Mouse (Mus musculus): ENCODE measurements around the gene Gm45837.
A peak's percentile ranks its signal among the peaks of the same experiment; 100 is the strongest.

Gm45837 gene

DNA sequence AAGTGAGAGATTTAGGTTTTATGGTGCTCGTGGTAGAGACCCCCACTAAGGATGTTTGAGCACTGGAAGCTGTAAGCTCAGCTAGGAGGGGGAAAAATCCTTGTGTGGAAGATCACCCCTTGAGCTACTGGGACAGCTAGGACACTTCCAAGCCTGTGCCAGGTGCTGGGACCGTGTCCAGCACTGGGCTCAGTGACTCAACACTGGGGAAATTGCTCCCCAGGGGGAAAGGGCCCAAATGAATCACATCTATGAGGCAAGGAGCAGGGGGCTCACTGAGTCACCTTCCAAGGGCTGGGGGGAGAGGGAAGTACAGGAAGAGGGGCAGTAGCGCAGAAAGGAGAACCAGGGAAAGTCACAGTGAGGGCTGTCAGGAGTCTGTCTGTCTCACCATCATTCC is 39.2 kb downstream of the Gm45837 start:
- DNase-seq, result no peak

DNA sequence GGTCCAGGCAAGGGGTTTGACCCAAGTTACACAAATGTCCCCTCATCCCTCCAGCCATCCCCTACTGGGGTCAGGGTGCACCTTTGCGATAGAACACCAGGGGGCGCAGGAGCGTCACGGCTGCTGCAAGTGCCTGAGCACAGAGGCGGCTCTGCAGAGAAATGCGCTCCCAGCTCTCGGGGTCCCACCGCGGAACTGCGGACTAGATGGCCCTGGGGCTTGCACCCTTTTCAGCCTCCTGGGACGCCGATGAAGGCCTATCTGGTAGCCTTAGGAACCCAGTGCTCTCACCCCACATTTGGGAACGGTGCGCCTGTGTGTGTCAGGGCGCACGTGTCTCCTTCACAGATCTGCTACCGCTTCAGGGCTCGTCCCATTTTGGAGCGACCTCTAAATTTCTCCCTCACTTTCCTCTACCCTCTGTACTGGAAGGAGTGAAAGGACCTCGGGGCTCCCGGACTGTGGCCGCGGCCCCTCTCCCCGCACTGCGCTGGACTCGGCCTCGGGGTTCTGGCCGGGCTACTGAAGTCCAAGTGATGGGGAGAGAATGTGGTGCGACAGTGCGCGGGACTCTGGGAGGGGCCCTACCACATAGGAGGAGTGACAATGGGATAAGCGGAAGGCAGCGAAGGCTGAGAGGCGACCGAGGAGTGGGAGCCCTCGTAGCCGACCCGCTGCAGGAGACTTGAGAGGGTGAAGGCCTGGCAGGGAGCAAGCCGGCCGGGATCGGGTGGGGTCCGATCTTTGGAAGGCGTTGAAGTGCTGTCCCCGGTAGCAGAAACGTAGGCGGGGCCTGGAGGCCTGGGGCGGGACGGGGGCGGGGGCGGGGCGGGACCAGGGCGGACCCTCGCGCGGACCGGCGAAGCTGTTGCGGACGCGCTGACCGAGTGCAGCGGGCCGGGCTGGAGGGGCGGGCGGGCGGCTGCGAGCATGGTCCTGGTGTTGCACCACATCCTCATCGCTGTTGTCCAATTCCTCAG is 40.0 kb downstream of the Gm45837 start:
- DNase-seq, result peak; percentile 90

DNA sequence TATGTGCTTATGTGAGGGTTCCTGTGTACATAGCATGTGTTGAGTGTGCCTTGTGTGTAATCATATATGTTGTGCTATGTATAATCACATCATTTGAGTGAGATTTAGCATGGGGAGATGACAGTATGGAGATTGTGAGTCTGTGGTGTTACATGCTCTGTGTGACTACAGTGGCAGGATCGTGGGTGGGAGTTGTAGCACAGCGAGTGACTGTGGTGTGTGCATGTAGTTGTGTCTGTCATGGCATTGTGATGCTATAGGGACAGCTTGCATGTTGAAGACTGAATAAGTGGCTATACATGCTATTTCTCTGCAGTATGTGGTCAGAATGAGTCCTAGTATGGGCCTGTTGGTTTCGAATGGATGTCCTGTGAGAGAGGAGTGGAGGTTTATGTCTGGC is 42.0 kb downstream of the Gm45837 start:
- no peak for DNase-seq

DNA sequence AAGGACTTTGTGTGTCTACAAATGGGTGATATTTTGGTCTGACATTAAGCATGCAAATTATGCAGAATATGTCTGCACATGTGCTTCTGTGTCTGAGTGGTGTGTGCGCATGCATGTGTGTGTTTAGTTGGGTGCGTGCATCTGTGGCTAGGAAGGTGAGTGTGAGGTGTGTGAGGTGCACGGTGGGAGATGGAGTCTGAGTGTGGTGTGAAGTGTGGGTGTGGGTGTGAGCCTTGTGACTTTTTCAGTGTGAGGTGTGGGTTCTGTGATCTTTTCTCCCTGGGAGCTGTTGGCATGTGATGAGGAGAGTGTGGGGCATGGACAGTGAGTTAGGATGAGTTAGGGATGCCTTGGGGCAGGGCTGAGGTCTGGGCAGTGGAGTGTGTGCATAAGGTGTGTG is 42.6 kb downstream of the Gm45837 start:
- DNase-seq, result no peak

DNA sequence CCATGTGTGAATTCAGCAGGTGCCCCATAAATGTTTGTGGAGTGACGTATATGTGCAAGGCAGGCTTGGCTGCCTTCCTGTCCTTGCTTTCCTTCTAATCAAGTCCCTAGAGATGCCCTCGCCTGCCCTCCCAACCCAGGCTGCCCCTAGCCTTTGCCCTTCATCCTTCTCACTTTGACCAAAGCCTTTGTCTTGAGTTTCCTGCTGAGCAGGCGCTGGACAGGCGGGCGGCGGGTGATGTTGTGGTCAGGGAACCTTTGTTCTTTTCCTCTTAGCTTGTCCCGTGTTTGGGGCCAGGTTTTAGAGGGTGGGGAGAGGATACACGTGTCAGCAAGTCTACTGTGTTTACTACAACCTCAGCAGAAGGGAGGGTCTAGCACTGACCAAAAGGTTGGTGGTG is 43.0 kb downstream of the Gm45837 start:
- no peak for DNase-seq

DNA sequence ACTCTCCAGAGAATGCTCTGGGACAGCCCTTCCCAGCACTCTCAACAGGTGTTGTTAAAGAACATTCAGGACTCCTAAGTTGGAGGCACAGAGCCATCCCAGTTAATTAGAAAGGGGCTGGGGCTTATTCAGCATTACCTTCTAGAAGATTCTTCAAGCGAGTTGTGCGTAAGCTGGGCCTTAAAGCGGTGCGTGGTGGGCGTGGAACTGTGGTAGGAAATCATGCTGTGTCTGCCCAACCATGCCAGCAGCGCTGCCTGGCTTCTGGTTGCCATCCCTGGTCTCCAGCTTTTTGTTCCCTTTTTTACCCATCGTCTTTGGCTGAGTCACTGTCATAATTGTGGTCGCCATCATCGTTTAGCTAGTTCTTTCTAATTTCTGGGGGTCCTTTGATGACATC is 43.8 kb downstream of the Gm45837 start:
- DNase-seq, result no peak

DNA sequence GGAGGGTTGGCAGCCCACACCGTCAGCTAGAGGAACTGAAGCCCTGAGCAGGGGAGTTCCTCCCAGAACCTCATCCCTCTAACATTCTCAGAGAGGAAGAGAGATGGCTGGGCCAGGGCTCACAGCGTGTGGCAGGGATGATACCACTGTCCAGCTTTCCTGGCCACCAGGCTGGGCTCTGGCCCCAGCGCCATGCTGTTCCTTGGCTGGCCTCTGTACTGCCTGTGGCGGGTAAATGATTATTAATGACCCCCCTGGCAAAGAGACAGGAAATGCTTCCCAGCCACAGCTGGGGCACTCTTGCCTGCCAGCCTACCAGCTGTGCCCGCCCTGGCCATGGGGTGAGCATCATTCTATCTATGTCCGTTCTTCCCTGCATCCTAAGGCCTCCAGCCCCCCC is 44.5 kb downstream of the Gm45837 start:
- no peak for DNase-seq

DNA sequence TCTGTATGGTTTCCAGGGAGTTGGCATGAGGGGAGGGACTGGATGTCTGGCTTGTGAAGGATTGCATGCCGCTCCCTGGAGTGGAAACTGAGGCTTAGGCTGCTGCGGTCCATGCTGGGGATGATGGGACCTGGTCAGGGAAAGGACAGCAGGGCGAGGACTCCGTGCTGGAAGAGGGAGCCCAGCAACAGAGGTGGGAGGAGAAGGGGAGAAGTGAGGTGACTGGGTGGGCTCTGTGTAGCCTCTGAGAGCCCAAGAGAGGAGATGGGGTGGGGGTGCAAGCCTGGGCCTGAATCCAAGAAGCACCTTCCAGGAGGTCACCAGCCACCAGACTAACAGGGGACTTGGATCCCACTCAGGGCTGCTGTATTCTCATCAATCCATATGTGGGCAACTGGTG is 45.6 kb downstream of the Gm45837 start:
- no peak for DNase-seq

DNA sequence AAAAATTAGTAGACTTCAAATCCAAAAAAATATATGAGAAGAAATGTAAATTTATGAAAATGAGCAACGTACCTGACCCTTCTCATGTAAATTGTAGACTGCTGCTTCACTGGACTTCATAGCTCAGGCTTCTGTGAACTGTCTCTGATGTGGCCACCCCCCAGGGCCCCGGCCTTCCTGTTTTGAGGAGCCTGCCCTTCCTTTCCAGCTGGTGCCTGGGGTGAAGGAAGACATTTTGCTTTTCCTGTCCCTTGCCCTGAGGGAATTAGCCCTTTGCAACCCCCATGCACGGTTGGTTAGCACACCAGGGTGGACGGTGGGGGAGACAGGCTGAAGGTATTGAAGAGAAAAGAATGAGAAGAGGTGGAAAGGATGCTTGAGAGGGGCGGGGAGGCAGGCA is 46.1 kb downstream of the Gm45837 start:
- DNase-seq, result no peak

DNA sequence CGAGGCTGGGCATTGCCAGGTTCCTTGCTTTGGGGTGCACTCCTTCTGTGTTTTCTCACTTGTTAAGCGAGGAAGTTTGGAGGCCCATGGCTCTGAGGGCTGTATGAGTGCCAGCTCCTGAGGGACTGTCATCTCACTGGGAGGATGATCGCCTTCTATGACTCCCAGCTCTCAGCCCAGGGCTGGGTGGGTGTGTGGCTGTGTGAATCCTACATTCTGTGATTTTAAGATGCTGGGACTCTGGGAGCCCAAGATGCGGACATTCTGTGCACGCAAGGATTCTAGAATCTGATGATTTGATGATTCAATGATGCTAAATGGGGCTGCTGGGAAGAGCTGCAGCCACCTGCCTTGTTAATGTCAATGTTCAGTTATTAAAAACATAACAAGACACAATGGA is 46.6 kb downstream of the Gm45837 start:
- DNase-seq, result no peak

DNA sequence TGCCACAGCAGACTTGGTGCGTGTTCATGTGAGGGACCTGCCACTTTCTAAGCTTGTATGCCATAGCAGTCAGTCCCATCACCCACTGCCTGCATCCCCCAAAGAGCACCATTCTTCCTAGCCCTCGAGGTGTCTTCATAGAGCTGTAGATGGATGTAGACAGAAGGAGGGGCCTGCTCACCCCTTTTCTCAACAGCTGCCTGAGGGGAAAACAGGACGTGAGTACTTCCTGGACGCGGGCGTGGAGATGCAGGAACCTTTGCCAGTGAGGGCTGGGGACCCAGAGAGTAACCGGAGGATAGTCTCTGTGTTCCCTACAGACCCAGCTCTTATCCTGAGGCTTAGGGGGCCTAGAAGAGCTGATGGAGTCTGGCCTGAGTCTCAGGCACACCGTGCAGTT is 47.1 kb downstream of the Gm45837 start:
- peak; percentile 35 for DNase-seq

DNA sequence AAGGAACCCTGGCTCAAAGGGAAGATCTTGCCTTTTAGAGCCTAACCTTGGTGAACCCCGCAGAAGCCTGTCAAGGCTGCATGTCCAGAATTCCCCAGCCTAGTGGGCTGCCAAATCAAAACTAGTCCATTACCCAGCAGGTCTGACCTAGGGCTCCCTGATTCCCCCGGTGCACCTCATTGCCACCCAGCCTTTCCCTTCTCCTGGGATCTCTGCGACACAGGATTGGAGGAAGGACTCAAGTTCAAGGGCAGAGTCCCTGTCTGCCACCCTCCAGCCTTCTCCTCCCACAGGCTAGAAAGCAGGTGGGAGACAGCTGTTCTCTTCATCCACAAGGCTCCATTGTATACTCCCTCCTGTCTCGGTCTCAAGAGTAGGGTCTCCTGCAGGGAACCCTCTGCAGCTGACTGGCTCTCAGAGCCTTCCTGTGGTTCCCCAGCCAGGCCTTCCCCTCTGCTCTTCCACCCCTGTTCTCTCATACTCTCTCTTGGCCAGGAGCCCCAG is 47.6 kb downstream of the Gm45837 start:
- DNase-seq, result no peak

DNA sequence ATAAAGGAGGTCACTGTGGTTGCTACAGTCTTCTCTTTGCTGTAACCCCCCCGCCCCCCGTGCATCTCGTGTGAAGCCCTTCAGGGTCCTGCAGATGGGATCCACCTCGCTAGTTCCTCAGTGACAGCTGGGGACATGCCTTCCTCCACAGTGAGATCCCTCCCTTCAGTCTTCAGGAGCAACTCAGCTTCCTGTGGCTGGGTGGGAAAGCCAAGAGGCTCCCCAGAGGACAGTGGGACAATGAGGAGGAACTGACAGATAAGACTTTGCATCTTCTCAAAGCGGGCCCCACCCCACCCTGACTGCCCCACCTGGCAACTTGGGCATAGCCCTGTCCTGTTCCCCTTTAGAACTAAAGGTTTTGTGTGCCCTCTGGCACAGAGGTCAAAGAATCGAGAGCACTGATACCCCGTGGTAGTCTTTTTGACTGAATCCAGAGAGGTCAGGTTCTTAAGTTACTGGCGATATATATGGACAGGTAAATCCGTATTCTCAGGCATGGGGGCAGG is 48.7 kb downstream of the Gm45837 start:
- DNase-seq, result no peak

DNA sequence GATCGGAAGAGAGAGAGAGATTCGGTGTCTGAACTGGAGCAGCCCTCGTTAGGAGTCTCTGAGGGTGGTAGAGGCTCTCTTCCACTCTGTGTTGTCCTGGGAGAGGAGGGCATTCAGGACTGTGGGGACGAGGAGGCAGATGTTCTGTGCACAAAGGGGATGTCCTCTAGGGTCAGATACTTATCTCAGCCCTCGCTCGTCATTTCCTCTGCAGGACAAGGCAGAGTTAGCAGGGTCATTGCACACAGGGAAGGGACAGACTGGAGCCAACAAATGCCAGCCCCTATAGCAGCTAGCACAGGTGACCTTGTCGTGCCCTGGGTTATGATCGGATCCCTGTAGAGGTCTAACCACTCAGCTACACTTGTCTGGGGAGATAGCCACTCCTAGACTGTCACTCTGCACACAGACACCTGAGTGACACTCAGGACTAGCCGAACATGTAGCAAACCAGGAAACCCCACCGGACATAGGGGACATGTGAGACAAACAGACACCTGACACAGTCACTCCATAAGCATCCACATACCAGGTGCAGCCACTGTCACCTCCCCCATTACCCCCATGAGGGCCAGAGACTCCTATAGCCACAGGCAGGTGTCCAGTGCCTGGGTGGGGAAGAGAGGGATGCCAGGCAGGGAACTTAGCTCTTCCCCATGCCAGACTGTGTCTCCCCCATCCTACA is 49.4 kb downstream of the Gm45837 start:
- no peak for DNase-seq

DNA sequence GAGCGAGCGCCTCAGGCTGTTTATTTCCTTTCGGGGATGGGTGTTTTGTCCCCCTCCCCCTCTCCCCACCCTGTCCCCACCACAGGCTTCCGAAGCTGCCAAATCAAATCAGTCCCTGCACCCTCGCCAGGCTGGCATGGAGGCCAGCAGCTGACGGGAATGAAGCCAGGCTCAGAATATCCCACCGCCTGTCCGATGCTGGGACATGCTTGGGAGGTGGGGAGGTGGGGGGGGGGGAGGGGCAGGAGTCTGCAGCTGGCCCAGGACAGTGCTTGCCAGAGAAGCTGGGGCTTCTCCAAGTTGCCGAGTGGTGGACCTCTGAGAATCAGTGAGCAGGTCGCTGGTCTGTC is 49.9 kb downstream of the Gm45837 start:
- no peak for DNase-seq

DNA sequence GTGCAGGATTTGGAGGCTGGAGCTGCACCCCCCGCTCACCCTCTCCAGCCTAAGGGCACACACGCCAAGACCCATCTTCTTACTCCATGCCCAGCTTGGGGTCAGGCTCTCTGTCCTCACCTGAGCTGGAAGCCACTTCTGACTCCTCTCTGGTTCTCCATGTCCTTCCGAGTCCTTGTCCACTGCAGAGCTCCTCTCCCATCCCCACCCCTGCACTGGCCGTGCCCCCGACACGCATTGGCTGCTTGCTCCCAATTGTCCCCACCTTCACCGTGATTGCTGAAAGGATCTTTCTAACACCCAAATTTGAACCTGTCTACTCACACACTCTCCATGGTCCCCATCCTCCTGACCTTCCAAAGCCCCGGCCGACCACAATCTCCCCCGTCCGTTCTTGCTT is 50.9 kb downstream of the Gm45837 start:
- DNase-seq, result no peak

DNA sequence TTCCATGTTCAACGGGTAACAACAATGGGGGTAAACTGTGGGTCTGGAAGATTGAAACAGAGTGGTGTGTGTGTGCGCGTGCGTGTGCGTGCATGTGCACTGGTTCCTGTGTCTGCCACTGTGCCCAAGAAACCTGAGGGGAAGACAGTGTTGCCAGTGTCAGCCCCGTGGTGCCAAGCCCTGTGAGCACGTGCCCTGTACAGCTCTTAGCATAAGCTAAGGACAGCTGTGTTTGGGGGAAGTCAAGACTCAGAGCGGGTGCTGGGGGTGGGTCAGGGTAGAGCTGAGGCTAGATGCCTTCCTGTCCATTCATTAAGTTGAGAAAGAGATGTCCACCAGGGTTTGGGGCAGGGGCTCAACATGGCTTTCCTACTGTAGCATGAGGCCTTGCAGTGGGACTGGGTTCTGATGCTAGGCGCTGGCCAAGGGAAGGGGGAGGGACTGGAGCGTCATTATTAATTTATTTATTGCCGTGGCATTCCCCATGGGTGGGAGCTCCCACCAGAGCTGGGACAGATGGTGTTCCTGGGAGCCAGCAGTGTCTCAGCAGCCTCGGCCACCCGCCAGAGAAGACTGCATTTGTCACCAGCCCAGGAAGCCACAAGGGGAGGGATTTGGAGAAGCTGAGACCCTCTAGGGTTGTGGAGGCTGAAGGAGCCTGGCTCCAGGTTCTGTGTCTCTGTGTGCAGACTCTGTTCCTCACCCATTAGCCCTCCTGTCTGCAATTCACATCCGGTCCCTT is 51.8 kb downstream of the Gm45837 start:
- DNase-seq, result no peak

DNA sequence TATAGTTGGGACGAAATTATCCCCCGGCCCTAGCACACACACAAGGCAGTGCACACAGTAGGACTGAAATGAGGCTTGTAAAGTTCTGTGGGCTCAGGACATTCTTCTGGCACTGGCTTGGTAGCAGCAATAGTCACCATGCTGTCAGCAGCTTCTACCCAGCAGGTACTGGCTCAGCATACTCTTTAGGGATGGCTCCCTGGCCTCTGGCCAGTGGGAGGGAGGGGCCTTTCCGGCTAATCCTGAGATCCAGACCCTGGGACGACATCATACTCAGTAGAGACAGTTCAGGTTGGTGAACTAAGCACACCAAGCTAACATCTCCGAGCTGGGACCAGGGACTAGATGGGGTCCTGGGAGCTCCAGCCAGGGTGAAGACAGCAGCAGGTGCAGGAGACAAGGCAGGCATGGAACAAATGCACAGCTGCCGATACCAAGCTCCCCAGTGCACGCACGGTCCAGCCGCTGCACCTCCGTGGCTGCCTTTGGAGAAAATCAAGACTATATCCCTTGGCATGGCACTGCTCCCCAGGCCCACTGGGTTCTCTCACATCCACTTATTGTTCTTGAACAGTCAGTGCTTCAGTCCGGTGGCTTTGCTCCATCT is 53.1 kb downstream of the Gm45837 start:
- DNase-seq, result no peak

DNA sequence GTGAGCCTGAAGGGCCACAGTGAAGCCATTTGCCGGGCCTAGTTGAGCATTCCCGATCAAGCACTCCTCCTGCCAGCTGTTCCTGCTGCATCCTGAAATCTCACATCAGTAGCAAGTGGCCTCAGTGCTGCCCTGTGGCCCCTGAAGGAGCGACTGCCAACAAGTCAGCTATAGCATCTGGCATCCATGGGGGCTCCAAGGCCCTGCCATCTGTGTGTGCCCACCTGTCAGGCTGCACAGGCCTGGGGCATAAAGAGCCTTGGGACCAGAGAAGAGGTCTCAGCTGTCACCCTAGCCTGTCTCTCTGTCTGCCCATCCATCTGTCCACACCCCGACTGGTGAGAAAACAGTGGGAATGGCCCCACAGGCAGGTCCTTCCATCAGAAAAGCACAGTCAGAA is 54.2 kb downstream of the Gm45837 start:
- no peak for DNase-seq

DNA sequence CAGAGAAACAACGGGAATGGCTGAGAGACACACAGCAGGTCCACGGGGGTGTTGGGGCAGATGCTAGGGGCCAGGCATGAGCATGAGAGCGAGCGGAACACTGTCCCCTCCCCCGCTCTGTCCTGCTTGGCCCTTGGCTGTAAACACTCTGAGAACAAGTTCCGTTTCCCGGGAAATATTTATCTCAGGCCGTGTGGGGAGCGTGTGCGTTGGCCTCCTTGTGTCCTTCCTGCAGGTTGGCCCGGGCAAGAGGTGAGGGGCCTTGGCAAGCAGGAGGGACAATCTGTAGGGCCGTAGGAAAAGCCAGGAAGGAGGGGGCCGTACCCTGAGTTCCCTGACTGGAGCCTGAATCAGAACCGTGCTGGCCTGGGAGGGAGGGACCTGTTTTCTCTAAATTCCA is 54.7 kb downstream of the Gm45837 start:
- DNase-seq, result no peak

DNA sequence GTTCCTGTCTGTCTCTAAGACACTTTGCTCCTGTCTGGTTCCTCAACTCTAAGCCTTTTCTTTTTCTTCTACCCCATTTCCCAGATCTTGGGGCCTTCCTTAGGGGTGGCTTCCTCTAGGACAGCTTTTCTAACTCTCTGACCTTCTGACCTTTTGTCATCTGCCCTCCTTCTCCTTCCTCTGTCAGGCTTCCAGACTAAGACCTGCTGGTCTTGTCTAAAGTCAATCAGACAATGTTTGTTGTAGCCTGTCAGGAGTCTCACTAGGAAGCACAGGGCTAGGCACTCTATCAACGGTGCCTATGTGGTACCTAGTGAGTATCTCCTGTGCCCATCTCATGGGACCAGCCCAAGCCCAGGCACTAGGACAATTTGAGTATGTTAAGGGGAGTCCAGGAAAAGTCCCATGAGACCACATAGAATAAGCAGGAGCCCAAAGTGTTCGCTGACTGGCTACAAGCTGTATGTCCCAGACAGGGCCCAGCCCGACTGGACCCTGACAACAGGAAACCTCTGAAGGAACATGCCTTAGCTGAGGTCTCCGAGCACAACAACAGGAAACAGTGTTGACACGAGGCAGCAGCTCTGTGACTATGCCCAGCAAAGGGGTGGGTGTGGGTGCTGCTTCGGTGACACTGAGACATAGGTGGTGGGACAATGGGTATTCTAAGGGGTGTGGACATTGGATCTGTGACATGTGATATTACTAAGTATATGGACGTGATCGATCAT is 55.3 kb downstream of the Gm45837 start:
- no peak for DNase-seq

DNA sequence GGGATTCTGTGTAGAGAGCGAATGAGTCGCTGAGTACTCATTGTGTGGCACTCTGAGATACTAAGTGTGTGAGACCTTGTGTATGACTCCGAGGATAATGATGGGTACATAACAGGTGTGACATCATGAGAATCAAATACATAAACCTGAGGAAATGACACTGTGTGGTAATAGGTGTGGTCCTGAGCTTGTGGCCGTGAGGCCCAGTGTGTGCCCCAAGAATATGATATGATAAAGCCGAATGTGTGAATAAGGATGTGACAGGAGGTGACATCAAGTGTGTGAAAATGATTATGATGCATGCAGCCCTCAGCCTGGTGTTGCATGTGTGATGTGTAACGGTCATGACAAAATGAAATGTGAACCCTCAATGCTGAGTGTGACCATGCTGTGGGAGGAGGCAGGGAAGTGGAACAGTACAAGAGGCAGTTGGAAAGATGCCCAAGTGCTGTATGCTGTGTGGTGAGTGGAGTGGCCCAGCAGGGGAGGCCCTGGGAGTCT is 55.9 kb downstream of the Gm45837 start:
- DNase-seq, result no peak

All from thymus, postnatal 14 days (tissue).